Mouse (Mus musculus) liver, embryonic 18 days (tissue): Measurements from ENCODE around the gene Acot4. TPM values are rescaled to one million over a fixed set of nuclear protein-coding genes. Genes with fewer than 3 reads are reported as not detected.

Experiments used
- polyA plus RNA-seq: library from polyadenylated mRNA; depleted of rRNA; stranded (reverse); fragments of >200 nt; gene quantifications from 2 replicates; pipeline ENCODE4 v1.2.3, GENCODE M21; 2012; rRNA removed

Gene Acot4
- polyA plus RNA-seq: 12.7 and 12.8 TPM in 2 replicates

GRCm38 (mm10) chr12:84038241-84038640 lies at the start of gene Acot4:
TSS of gene Acot4 (plus strand) at chr12:84038379.

GRCm38 (mm10) chr12:84009171-84009965 lies 28.8 kb upstream of the Acot4 start, which contains the start of gene Acot1:
TSS of gene Acot1 (plus strand) at chr12:84009490.

GRCm38 (mm10) chr12:84038691-84039111 lies 522 bp downstream of the Acot4 start, which contains the start of gene Gm49366:
TSS of gene Gm49366 (plus strand) at chr12:84038935.

GRCm38 (mm10) chr12:84051937-84052474 lies 13.8 kb downstream of the Acot4 start, which contains the start of gene Acot3:
TSS of gene Acot3 (plus strand) at chr12:84052144.

GRCm38 (mm10) chr12:84068986-84069385 lies 30.8 kb downstream of the Acot4 start, which contains the start of gene Acot5:
TSS of gene Acot5 (plus strand) at chr12:84069325.

Other genes with a start within 250 kb of the Acot4 start
- gene Numb, start 116.4 kb upstream of the Acot4 start, polyA plus RNA-seq: 19.6 and 24.3 TPM in 2 replicates
- gene Riox1, start 87.8 kb upstream of the Acot4 start, polyA plus RNA-seq: 6.2 and 6.8 TPM in 2 replicates
- not detected in 2 replicates for gene Heatr4, start 53.5 kb upstream of the Acot4 start, polyA plus RNA-seq
- gene Acot2, start 50.5 kb upstream of the Acot4 start, polyA plus RNA-seq: 5.8 and 7.9 TPM in 2 replicates
- 57.6 and 64.3 TPM in 2 replicates for gene Acot1, start 28.9 kb upstream of the Acot4 start, polyA plus RNA-seq
- gene Gm49366, start 556 bp downstream of the Acot4 start, polyA plus RNA-seq: not detected in 2 replicates
- gene Acot3, start 13.8 kb downstream of the Acot4 start, polyA plus RNA-seq: 13.1 and 14.9 TPM in 2 replicates
- 2.7 and 3.1 TPM in 2 replicates for gene Acot5, start 30.9 kb downstream of the Acot4 start, polyA plus RNA-seq
- gene Acot6, start 62.3 kb downstream of the Acot4 start, polyA plus RNA-seq: 8.9 and 11.1 TPM in 2 replicates
- gene Dnal1, start 76.0 kb downstream of the Acot4 start, polyA plus RNA-seq: 1.0 and 1.4 TPM in 2 replicates
- 0.08 and 0.10 TPM in 2 replicates for gene Pnma1, start 110.1 kb downstream of the Acot4 start, polyA plus RNA-seq
- gene Elmsan1, start 180.5 kb downstream of the Acot4 start, polyA plus RNA-seq: 4.0 and 6.0 TPM in 2 replicates
- gene Ptgr2, start 246.9 kb downstream of the Acot4 start, polyA plus RNA-seq: 17.3 and 19.0 TPM in 2 replicates